Mouse (Mus musculus) G1E (cell line): Measurements from ENCODE around the gene Sfrp2.

Source experiments
- CTCF ChIP-seq: IDR thresholded peaks from 2 replicates; pipeline ENCODE4 v1.5.1; 2012; ENCODE audit warnings: low read depth, low read length, inconsistent platforms, mixed read lengths
- GATA1 ChIP-seq: IDR thresholded peaks from 2 replicates; pipeline ENCODE4 v1.6.1; 2012; ENCODE audit warnings: borderline replicate concordance, low read length, inconsistent platforms, mixed read lengths
- POLR2AphosphoS5 ChIP-seq: IDR thresholded peaks from 2 replicates; pipeline ENCODE4 v1.6.1; 2012; ENCODE audit warnings: low read depth, low read length, inconsistent platforms; ENCODE audit not compliant: insufficient replicate concordance
- TAL1 ChIP-seq: conservative IDR thresholded peaks from 2 replicates; pipeline ENCODE4 v1.6.1; 2012; ENCODE audit warnings: low read depth, low read length, inconsistent platforms, mixed read lengths

DNA sequence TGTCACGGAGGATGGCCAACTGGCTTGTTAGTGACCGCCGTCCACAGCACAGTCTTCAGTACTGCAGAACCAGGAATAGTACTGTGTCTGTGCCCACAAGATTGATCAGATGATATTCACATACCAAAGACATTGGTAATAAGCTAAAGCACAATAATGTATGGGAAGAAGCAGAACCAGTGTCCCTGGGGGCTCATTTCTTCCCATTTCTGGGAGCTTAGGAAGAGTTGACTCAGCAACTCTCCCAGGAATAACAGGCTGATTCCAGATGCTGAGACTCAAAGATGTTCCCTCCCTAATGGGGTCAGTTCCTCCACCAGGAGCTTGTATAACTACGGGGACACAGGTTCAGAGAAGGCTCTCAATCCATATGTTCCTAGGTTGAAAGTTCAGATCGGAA is 13.9 kb upstream of the Sfrp2 start:
- no peak for TF ChIP-seq CTCF
- no peak for TF ChIP-seq GATA1
- no peak for TF ChIP-seq TAL1
- no peak for TF ChIP-seq POLR2AphosphoS5
